Mouse (Mus musculus): ENCODE data around the gene Colec11. TPM values are rescaled to one million over a fixed set of nuclear protein-coding genes. Genes with fewer than 3 reads are reported as not detected.

Gene Colec11
- polyA plus RNA-seq, 1 experiment: not detected

- no peak for TF ChIP-seq POLR2A (IDR thresholded peaks at IDR 0.05; ENCODE audit: borderline replicate concordance, control insufficient read depth, low read depth, low read length)
- peak; percentile 42; the same call in 1 of the 2 replicates for TF ChIP-seq CTCF (IDR thresholded peaks at IDR 0.05; ENCODE audit: control insufficient read depth, insufficient read depth, low read length)
- 36% methylated on average over 4 of the region's 4 CpGs for WGBS
- H3K4me3 ChIP-seq (replicated peaks; ENCODE audit: control insufficient read depth, low read depth, low read length): no peak overlapping the region
- no peak overlapping the region for H3K27ac ChIP-seq (ENCODE audit: control insufficient read depth, insufficient read depth, low read depth, low read length, poor library complexity)
- H3K4me1 ChIP-seq (ENCODE audit: control insufficient read depth, insufficient read depth, low read length): no peaks in the 10 kb centered on the region
Observed at GRCm38 (mm10) chr12:28579132-28579531, 44.0 kb downstream of the Colec11 start.

GRCm38 (mm10) chr12:28578147-28578546, 45.0 kb downstream of the Colec11 start:
- WGBS: 66% methylated on average over 3 of the region's 3 CpGs
- no peaks in the 10 kb centered on the region for H3K4me1 ChIP-seq (ENCODE audit: control insufficient read depth, insufficient read depth, low read length)
- no peak overlapping the region for H3K4me3 ChIP-seq (replicated peaks; ENCODE audit: control insufficient read depth, low read depth, low read length)
- H3K27ac ChIP-seq (ENCODE audit: control insufficient read depth, insufficient read depth, low read depth, low read length, poor library complexity): no peak overlapping the region
- no peak for TF ChIP-seq POLR2A (IDR thresholded peaks at IDR 0.05; ENCODE audit: borderline replicate concordance, control insufficient read depth, low read depth, low read length)
- no peak for TF ChIP-seq CTCF (IDR thresholded peaks at IDR 0.05; ENCODE audit: control insufficient read depth, insufficient read depth, low read length)

GRCm38 (mm10) chr12:28575366-28576070, 47.7 kb downstream of the Colec11 start:
- Histone ChIP-seq H3K27ac (ENCODE audit: control insufficient read depth, insufficient read depth, low read depth, low read length, poor library complexity) (no peak overlapping the region), H3K4me3 (replicated peaks; ENCODE audit: control insufficient read depth, low read depth, low read length) (no peak overlapping the region), H3K4me1 (ENCODE audit: control insufficient read depth, insufficient read depth, low read length) (no peaks in the 10 kb centered on the region)
- TF ChIP-seq CTCF (IDR thresholded peaks at IDR 0.05; ENCODE audit: control insufficient read depth, insufficient read depth, low read length) (no peak), POLR2A (IDR thresholded peaks at IDR 0.05; ENCODE audit: borderline replicate concordance, control insufficient read depth, low read depth, low read length) (no peak)
- WGBS: 67% methylated on average over 6 of the region's 6 CpGs

DNA sequence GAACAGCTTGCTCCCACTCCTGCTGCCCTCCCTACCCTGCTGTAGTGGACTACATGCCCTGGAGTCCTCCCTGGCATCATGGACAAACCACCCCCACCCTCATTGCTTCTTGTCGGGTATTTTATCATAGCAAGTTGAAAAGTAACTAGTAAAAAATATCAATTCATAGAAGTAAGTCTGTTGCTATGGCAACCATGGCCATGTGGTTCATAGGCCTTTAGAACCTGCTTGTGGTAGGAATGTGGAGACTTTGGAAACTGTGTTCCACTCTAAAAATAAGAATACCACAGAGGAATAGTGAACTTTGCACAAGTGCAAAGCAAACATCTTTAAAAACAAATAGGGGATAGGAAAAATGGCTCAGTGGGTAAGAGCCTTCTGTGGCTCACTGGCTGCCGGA, 50.9 kb downstream of the Colec11 start:
- WGBS: 82% methylated on average over 2 of the region's 2 CpGs
- no peak overlapping the region for H3K27ac ChIP-seq (ENCODE audit: control insufficient read depth, insufficient read depth, low read depth, low read length, poor library complexity)
- TF ChIP-seq POLR2A (IDR thresholded peaks at IDR 0.05; ENCODE audit: borderline replicate concordance, control insufficient read depth, low read depth, low read length): no peak
- TF ChIP-seq CTCF (IDR thresholded peaks at IDR 0.05; ENCODE audit: control insufficient read depth, insufficient read depth, low read length): no peak
- H3K4me3 ChIP-seq (replicated peaks; ENCODE audit: control insufficient read depth, low read depth, low read length): no peak overlapping the region
- no peaks in the 10 kb centered on the region for H3K4me1 ChIP-seq (ENCODE audit: control insufficient read depth, insufficient read depth, low read length)

- H3K4me1 ChIP-seq (ENCODE audit: control insufficient read depth, insufficient read depth, low read length): no peaks in the 10 kb centered on the region
- TF ChIP-seq CTCF (IDR thresholded peaks at IDR 0.05; ENCODE audit: control insufficient read depth, insufficient read depth, low read length) (no peak), POLR2A (IDR thresholded peaks at IDR 0.05; ENCODE audit: borderline replicate concordance, control insufficient read depth, low read depth, low read length) (no peak)
- H3K27ac ChIP-seq (ENCODE audit: control insufficient read depth, insufficient read depth, low read depth, low read length, poor library complexity): no peak within 1 kb of the TSS
- 66% methylated on average over 15 of the region's 15 CpGs for WGBS
- H3K4me3 ChIP-seq (replicated peaks; ENCODE audit: control insufficient read depth, low read depth, low read length): no peak within 1 kb of the TSS
Observed at GRCm38 (mm10) chr12:28552299-28552698, 70.9 kb downstream of the Colec11 start, which contains the start of gene Dcdc2c. TSS of gene Dcdc2c (minus strand) at chr12:28552399.

GRCm38 (mm10) chr12:28551775-28552174, 71.4 kb downstream of the Colec11 start:
- no peak overlapping the region for H3K4me3 ChIP-seq (replicated peaks; ENCODE audit: control insufficient read depth, low read depth, low read length)
- H3K27ac ChIP-seq (ENCODE audit: control insufficient read depth, insufficient read depth, low read depth, low read length, poor library complexity): no peak overlapping the region
- no peaks in the 10 kb centered on the region for H3K4me1 ChIP-seq (ENCODE audit: control insufficient read depth, insufficient read depth, low read length)
- TF ChIP-seq POLR2A (IDR thresholded peaks at IDR 0.05; ENCODE audit: borderline replicate concordance, control insufficient read depth, low read depth, low read length) (no peak), CTCF (IDR thresholded peaks at IDR 0.05; ENCODE audit: control insufficient read depth, insufficient read depth, low read length) (no peak)
- WGBS: 60% methylated on average over 18 of the region's 18 CpGs

GRCm38 (mm10) chr12:28548887-28549286, 74.3 kb downstream of the Colec11 start:
- TF ChIP-seq CTCF (IDR thresholded peaks at IDR 0.05; ENCODE audit: control insufficient read depth, insufficient read depth, low read length) (no peak), POLR2A (IDR thresholded peaks at IDR 0.05; ENCODE audit: borderline replicate concordance, control insufficient read depth, low read depth, low read length) (no peak)
- H3K4me3 ChIP-seq (replicated peaks; ENCODE audit: control insufficient read depth, low read depth, low read length): no peak overlapping the region
- 62% methylated on average over 4 of the region's 4 CpGs for WGBS
- no peak overlapping the region for H3K27ac ChIP-seq (ENCODE audit: control insufficient read depth, insufficient read depth, low read depth, low read length, poor library complexity)
- H3K4me1 ChIP-seq (ENCODE audit: control insufficient read depth, insufficient read depth, low read length): no peaks in the 10 kb centered on the region

Other genes with a start within 250 kb of the Colec11 start
- not detected in 2 replicates for gene Dcdc2c, start 71.0 kb downstream of the Colec11 start, polyA plus RNA-seq (2011; ENCODE audit: insufficient read depth, insufficient read length, low replicate concordance, missing spikeins)
- gene Allc, start 40.9 kb downstream of the Colec11 start, polyA plus RNA-seq (2011; ENCODE audit: insufficient read depth, insufficient read length, low replicate concordance, missing spikeins): not detected in 2 replicates
- gene Rps7, start 12.6 kb upstream of the Colec11 start, polyA plus RNA-seq (2011; ENCODE audit: insufficient read depth, insufficient read length, low replicate concordance, missing spikeins): 313 and 671 TPM in 2 replicates
- gene Rnaseh1, start 26.2 kb upstream of the Colec11 start, polyA plus RNA-seq (2011; ENCODE audit: insufficient read depth, insufficient read length, low replicate concordance, missing spikeins): 7.2 and 18.7 TPM in 2 replicates
- 7.7 and 9.3 TPM in 2 replicates for gene Adi1, start 51.9 kb upstream of the Colec11 start, polyA plus RNA-seq (2011; ENCODE audit: insufficient read depth, insufficient read length, low replicate concordance, missing spikeins)
- gene Trappc12, start 127.1 kb upstream of the Colec11 start, polyA plus RNA-seq (2011; ENCODE audit: insufficient read depth, insufficient read length, low replicate concordance, missing spikeins): 9.5 and 12.8 TPM in 2 replicates
- gene Eipr1, start 128.4 kb upstream of the Colec11 start, polyA plus RNA-seq (2011; ENCODE audit: insufficient read depth, insufficient read length, low replicate concordance, missing spikeins): 13.7 and 21.0 TPM in 2 replicates

Measured in bone marrow, adult 2 months (tissue).